Mouse (Mus musculus) right cerebral cortex, postnatal 10 days (tissue): ENCODE measurements around the gene Ccr10.

ENCODE experiments used
- DNase-seq, 2 experiments: peaks; one replicate each; pipeline ENCODE4 v3.0.0; 2021; ENCODE audit warnings: low spot score in 2 of 2

Ccr10 gene

DNA sequence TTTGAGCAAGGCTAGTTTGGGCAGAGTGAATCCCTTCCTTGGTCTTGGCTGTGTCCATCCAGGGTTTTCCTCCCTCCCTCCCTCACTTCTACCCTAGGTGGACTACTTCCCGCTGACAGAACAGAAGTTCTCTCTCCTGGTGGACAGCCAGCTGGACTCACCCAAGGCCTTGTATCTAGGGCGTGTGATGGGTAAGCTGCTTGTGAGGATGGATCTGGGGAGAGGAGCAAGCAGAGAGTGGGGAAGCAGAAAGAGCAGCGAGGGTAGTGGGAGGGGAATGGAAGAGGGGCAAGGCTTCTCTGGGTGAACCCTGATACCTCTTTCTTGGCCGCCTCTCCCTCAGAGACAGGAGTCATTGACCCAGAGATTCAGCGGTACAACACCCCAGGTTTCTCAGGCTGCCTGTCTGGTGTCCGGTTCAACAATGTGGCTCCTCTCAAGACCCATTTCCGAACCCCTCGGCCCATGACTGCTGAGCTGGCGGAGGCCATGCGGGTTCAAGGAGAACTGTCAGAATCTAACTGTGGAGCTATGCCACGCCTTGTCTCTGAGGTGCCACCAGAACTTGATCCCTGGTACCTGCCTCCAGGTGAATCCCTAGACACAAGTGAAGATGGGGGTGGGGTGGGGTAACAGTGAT, 13.0 kb upstream of the Ccr10 start:
- DNase-seq: no peak

DNA sequence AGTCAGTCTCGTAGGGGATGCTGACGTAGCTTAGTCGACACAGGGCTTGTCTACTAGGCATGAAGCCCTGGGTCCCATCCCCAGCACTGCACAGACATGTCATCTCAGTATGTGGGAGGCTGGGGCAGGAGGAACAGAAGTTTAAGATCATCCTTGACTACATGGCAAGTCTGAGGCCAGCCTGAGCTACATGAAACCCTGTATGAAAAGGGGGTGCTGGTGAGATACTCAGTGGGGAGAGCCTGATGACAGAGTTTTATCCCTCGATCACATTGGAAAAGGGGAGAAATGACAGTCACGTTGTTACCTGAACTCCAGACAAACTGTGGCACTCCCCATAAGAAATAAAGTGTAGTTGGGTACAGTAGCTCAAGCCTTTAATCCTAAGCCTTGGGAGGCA, 12.3 kb upstream of the Ccr10 start:
- DNase-seq: no peak

DNA sequence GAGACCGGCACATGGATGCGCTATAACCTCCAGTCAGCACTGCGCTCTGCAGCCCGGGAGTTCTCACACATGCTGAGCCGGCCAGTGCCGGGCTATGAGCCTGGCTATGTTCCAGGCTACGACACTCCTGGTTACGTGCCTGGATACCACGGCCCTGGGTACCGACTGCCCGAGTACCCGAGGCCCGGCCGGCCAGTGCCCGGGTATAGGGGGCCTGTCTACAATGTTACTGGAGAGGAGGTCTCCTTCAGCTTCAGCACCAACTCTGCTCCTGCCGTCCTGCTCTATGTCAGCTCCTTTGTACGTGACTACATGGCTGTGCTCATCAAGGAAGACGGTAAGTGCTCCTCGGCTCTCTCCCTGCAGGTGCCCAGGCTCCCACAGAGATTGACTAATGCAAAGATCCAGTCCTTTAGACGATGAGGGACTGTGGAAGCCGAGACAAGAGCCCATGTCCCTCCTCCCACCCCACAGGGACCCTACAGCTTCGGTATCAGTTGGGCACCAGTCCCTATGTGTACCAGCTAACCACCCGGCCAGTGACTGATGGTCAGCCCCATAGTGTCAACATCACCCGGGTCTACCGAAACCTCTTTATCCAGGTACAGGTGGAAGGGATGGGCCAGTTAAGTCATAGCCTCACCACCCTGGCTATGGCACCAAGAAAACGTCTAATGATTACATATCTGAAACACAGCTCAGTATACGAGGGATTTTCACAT, 11.4 kb upstream of the Ccr10 start:
- no peak for DNase-seq

DNA sequence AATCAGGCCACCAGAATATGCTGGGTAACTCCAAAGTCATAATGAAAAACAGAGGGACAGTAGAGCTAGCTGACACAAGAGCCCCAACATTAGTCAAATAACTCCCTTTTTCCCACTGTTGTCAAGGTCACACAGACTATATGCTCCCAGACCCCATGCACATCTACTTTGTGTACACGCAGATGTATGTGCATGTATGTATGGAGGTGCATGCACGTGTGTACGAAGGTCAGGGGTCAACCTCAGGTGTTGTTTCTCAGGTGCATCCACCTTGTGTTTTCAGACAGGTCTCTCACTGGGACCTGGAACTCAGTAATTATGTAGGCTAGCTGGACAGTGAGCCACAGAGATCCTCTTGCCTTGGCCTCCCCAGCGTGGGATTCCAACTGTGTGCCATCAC, 10.2 kb upstream of the Ccr10 start:
- no peak for DNase-seq

DNA sequence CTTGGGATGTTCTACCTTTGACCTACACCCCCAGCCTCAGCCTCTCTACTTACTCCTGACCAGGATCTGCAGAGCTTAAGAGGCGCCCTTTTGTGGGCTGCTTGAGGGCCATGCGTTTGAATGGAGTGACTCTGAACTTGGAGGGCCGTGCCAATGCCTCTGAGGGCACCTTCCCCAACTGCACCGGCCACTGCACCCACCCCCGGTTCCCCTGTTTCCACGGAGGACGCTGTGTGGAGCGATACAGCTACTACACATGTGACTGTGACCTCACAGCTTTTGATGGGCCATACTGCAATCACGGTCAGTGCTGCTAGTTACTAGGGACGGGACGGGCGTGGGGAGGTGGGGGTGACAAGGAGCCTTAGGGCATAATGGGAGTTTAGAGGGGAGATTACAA, 9.7 kb upstream of the Ccr10 start:
- DNase-seq: no peak

DNA sequence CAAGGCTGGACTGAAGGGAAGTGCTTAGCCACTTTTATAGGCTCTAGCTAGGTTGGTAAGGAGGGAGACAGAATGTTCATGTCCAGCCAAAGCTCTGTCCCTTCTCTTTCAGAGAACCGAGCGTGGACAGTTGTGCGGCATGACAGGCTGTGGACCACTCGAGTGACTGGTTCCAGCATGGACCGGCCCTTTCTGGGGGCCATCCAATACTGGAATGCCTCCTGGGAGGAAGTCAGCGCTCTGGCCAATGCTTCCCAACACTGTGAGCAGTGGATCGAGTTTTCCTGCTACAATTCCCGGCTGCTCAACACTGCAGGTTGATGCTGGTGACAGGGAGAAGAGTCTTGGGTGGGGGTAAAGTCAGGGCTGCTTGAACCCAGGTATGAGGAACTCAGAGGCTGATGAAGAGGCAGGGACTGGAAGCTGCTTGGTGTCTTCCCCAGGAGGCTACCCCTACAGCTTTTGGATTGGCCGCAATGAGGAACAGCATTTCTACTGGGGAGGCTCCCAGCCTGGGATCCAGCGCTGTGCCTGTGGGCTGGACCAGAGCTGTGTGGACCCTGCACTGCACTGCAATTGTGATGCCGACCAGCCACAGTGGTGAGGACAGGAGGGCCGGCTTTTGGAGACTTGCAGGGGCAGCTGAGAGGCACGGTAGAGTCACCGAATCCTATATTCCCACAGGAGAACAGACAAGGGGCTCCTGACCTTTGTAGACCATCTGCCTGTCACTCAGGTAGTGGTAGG, 7.7 kb upstream of the Ccr10 start:
- DNase-seq: no peak

DNA sequence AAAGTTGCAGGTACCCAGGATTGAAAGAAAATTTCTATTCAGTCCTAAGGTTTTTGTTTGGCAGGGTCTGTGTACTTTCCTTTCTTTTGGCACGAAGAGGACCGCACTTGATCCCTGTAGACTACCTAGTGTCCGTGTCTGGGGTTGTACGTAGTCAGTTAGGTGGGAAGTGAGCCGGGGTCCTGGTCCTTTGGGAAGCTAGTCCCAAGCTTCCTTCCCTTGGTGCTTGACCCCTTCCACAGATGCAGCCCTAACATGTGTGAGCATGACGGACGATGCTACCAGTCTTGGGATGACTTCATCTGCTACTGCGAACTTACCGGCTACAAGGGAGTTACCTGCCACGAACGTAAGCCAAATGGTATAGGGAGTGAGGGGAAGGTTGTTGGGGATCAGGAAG, 6.7 kb upstream of the Ccr10 start:
- DNase-seq: no peak

DNA sequence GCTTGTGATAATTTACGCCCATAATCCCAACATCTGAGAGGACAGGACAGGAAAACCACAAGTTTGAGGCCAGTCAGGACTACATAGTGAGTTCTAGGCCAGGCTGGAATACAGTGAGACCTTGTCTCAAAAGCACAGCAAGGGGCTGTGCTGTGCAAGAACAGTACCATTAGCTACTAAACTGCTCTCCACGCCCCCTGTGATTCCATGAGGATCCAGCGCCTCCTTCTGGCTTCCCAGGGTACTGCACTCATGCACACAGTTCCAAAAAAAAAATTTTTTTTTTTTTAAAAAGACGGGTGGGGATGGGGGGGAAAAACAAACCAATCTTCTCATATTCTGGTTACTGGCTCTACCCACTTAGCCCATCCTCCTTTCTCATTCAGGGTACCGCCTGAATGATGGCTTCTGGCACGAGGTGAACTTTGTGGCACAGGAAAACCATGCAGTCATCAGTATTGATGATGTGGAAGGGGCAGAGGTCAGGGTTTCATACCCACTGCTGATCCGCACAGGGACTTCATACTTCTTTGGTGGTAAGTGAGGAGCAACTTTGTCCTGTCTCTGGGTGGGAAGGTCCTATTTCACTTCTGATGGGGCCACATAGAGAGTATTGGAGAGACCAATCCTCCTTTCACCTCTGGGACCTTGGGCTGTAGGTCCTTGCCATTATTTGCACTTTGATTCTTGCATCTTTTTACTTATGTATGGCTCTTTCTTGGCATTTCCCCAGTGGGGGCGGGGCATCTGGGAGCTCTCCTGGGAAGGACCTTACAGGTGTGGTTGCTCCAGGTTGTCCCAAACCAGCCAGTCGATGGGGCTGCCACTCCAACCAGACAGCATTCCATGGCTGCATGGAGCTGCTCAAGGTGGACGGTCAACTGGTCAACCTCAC, 5.8 kb upstream of the Ccr10 start:
- DNase-seq: peak in 1 of 2 experiments; percentile 76

DNA sequence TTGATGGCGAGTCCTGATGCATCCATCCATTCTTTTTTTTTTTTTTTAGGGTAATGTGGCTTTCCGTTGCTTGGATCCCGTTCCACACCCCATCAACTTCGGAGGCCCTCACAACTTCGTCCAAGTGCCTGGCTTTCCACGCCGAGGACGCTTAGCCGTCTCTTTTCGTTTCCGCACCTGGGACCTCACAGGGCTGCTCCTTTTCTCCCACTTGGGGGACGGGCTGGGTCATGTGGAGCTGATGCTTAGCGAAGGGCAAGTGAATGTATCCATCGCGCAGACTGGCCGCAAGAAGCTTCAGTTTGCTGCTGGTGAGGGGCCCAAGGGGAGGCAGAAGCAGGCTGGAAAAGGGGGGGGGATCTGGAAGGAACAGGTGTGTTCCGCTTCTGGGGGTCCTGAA, 5.0 kb upstream of the Ccr10 start:
- no peak for DNase-seq

DNA sequence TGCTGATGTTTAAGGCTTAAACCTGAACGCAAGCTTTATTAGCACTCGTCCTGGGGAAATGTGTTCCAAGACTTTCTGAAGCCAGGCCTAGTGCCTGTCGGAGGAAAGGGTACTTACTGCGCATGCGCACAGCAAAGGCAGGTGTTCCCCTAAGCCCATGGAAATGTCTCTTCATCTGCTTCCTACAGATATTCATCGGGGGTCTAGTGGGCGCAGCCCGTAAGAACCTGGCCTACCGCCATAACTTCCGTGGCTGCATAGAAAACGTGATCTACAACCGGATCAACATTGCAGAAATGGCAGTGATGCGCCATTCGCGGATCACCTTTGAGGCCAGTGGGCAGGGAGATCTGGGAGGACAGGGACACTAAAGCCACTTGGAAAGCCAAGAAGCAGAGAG, 4.1 kb upstream of the Ccr10 start:
- no peak for DNase-seq

DNA sequence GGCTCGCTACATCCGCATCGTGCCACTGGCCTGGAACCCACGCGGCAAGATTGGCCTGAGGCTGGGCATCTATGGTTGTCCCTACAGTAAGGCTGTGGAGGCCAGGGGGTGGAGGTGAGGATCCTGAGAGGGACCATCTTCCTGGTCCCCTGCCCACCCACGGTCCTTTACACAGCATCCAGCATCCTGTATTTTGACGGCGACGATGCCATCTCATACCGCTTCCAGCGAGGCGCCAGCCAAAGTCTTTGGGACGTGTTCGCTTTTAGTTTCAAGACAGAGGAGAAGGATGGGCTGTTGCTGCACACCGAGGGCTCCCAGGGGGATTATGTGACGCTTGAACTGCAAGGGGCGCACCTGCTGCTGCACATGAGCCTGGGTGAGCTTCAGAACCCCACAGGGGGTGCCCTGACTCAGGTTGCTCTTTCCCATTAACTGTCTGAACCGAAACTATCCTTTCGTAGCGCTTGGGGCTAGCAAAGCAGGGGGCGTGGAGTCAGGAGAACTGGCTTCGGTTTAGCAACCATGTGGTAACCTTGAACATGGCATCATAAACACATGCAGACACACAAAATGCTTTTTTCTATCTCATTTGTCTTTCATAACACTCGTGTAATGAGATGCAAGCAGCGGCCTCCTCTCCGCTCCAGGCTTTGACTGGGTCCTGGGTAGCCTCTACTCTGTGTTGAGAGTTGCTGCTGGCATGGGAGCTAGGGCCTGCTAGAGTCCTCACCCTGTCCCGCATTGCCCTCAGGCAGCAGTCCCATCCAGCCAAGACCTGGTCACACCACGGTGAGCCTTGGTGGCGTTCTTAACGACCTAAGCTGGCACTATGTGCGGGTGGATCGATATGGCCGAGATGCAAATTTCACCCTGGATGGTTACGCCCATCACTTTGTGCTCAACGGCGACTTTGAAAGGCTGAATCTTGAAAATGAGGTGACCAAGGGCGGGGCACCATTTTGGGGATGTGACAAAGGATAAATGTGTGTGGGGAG, 3.1 kb upstream of the Ccr10 start:
- no peak for DNase-seq

DNA sequence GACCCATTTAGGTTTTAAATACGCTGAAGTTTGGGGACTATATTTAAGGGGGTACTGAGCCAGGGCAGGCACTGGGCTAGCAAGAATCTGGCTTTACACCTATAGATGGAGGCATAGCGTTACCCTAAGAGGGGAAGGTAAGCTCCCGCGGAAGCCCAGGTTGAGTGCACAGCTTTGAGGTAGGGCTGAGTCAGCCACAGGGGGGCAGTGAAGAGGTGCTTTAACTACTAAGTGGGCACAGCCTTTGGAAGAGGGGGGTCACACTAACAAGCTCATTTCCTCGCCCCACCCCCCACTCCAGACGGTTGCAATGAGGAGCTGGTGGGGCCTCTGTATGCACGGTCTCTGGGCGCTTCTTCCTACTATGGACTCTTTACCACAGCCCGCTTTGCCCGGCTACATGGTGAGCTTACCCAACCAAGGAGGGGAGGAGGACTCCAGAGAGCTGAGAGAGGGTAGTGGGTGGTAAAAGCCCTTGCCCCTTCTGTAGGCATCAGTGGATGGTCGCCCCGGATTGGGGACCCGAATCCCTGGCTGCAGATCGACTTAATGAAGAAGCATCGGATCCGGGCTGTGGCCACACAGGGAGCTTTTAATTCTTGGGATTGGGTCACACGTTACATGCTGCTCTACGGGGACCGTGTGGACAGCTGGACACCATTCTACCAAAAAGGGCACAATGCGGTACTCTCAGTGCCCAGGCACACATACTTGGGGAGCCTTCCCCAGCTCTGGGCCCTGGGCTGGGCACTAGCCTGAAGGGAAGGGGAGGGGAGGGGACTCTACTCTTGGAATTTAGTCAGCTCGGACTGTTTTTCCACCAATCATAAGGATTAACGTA, 1.9 kb upstream of the Ccr10 start:
- peak; percentile 79 to 82 for DNase-seq

DNA sequence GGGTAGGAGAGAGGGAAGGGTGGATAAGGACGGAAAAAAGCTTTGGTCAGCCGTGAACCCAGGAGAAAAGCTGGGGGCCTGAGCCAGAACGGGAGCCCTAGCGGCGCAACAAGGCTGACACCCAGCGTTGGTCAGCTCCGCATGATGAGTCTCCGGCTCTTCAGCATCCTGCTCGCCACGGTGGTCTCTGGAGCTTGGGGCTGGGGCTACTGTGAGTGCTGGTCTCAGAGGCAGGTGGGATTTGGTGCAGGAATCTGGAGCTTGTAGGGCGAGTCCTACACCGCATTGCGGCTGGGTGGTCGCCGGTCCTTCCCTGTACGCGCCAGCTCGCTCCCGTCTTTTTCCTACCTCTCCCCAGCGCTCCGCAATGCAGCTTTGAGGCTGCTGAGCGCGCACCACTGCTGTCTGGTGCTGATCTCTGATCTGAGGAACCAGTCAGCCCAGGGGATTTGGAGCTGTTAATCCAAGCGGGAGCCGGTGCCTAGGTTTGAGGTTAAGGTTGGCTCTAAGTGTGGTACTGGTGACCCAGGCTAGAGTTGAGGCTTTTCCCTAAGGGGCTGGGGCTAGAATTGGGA, 961 bp upstream of the Ccr10 start:
- peak; percentile 60 to 69 for DNase-seq

DNA sequence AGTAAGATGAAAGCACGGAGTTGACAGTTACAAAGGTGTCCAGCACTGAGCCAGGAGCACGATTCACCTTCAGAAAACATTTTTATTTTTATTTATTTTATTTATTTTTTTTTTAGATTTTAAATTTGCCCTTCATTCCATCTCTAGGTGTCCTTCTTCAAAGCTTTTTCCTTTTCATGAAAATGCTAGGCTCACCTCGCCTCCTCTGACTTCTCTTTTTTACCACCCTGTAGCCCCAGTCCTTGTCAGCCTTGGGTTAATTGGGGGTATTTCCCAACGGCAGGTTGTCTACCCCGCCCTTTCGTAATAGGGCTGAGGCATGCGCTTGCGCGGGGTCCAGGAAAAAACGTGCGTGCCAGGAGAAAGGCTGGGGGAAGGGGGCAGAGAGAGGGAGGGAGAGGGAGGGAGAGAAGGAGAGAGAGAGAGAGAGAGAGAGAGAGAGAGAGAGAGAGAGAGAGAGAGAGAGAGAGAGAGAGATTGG, 433 bp upstream of the Ccr10 start:
- peak; percentile 72 to 79 for DNase-seq

DNA sequence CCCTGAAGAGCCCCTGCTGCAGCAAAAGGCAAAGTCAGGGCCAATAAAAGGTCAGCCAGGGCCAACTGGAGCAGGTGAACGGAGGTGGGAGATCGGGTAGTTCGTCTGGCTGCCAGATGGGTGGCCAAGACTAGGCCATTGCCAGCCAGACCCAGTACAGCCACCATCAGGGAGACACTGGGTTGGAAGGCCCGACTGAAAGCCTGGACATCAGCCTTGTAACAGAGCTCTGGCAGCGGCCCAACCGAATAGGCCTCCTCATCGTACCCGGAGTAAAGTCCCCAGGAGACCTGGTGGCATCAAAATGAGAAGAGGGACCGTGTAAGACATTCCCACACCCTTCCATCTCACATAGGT, 876 bp downstream of the Ccr10 start:
- peak in 1 of 2 experiments; percentile 65 for DNase-seq

DNA sequence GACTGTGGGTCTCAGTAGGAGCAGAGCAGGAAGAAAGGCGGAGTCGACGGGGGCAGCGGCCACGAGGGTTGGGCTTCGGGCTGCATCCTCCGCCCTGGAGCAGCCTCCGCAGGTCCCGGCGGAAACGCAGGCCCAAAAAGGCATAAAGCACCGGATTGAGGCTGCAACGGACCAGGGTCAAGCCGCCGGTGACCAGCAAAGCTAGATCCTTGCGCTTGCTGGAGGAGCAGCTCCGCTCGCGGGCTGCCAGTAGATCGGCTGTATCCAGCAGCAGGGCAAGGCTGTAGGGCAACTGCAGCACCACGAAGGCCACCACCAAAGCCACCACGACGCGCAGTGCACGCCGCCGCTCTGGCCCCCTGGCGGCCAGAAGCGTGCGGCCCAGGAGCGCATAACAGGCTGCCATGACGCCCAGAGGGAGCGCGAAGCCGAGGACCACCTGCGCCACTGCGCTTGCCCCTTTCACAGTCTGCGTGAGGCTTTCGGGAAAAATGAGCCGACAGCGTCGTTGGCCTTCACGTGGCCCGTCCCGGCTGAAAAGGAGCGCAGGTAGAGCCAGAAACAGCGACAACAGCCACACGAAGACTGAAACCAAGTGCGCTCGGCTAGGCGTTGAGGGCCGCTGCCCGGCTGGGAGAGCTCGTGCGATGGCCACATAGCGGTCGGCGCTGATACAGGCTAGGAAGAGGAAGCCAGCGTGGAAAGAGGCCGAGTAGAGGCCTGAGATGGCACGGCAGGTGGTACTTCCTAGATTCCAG, 1.4 kb downstream of the Ccr10 start:
- DNase-seq: peak; percentile 78 to 80

DNA sequence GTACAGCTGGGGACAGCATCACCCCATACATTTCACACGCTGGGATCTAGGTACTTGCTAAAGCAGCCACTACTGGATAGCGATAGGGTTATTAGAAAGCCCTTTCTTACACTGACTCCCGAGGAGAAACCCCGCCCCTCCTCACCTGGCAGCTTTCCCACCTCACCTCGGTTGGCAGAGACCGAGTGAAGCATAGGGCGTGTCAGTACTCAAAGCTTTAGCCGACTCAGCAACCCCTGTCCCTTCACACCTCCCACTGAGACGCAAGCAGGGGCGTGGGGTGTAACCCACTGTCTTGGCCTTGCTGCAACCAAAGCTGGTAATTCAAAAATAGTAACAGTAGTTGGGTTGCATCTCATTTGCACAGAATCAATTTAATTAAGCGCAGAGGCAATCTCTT, 2.1 kb downstream of the Ccr10 start:
- DNase-seq: no peak

DNA sequence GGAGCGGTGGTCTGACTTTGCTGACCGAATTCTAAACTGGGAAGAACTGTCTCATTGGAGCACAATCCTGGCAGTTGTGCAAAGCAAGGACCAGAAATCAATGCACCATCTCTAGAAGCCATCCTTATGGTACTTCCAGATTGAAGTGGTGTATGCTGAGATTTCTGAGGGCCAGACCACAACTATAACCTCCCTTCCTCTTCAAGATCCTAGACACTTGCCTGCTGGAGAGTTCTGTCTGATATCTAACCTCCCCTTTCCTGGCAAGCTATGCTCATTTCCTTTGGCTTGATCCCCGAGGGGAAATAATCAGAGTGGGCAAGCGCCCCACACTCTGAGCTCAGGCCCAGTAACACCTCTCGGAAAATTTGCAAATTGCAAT, 2.8 kb downstream of the Ccr10 start:
- no peak for DNase-seq
